Mouse (Mus musculus) E14TG2a.4 (cell line): ENCODE measurements around the gene Abca9.

Experiments used
- CTCF ChIP-seq: conservative IDR thresholded peaks from 2 replicates; pipeline ENCODE4 v1.5.1; 2014; ENCODE audit warnings: low read length
- POU5F1 ChIP-seq: IDR thresholded peaks from 2 replicates; pipeline ENCODE4 v1.6.1; 2014; ENCODE audit warnings: low read length, borderline replicate concordance

DNA sequence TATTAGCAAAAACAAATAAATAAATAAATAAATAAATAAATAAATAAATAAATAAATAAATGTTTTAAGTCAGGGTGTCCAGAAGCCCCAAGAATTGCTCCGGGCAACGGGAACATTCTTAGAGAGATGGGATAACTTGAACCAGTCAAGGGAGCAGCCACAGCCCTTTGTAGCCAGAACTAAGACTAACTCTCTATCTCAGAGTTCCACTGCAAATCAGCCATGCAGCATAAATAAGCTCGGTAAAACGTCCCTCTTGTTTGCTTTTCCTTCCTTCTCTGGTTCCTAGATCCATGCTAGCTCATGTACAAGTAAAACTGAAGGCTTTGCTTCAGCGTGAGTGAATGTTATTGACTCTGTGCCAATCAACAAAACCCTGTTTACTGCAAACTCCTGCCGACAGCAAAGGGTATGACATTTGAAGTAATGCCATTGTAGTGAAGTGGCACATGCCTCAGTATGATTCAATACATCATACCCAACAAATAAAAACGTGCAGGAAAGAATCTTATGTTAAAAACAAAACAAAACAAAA lies 73.1 kb downstream of the Abca9 start:
- TF ChIP-seq CTCF: no peak
- no peak for TF ChIP-seq POU5F1
